Mouse (Mus musculus): ENCODE measurements around the gene Auts2. TPM values are rescaled to one million over a fixed set of nuclear protein-coding genes. Genes with fewer than 3 reads are reported as not detected.

Gene Auts2
- polyA plus RNA-seq, 1 experiment from 2014 or later = 1.8 TPM

GRCm38 (mm10) chr5:131802340-131803036 lies 740.7 kb downstream of the Auts2 start:
- no peak overlapping the region for H3K4me3 ChIP-seq (ENCODE audit: low read depth, low read length)
- ATAC-seq (ENCODE audit: low read depth) = no peak
- no peaks in the 10 kb centered on the region for H3K9me3 ChIP-seq (replicated peaks; ENCODE audit: control insufficient read depth, low read length)
- no peak overlapping the region for H3K27ac ChIP-seq (ENCODE audit: low read length)
- H3K4me1 ChIP-seq (ENCODE audit: control insufficient read depth, low read depth, low read length) = no peaks in the 10 kb centered on the region
- no peak overlapping the region for H3K4me2 ChIP-seq (ENCODE audit: low read depth, low read length)
- H3K9ac ChIP-seq (ENCODE audit: low read depth, low read length) = no peak overlapping the region
- WGBS (ENCODE audit: insufficient replicate concordance) = 59% methylated on average over 6 of the region's 6 CpGs
- H3K36me3 ChIP-seq (ENCODE audit: control insufficient read depth, insufficient read depth) = no peaks in the 10 kb centered on the region
- no peaks in the 10 kb centered on the region for H3K27me3 ChIP-seq (ENCODE audit: control insufficient read depth, insufficient read depth, low read depth, low read length)

GRCm38 (mm10) chr5:131801924-131802323 lies 741.2 kb downstream of the Auts2 start:
- Histone ChIP-seq H3K9me3 (replicated peaks; ENCODE audit: control insufficient read depth, low read length) (no peaks in the 10 kb centered on the region), H3K27ac (ENCODE audit: low read length) (no peak overlapping the region), H3K4me1 (ENCODE audit: control insufficient read depth, low read depth, low read length) (no peaks in the 10 kb centered on the region), H3K4me3 (ENCODE audit: low read depth, low read length) (no peak overlapping the region), H3K4me2 (ENCODE audit: low read depth, low read length) (no peak overlapping the region), H3K27me3 (ENCODE audit: control insufficient read depth, insufficient read depth, low read depth, low read length) (no peaks in the 10 kb centered on the region), H3K9ac (ENCODE audit: low read depth, low read length) (no peak overlapping the region), H3K36me3 (ENCODE audit: control insufficient read depth, insufficient read depth) (no peaks in the 10 kb centered on the region)
- ATAC-seq (ENCODE audit: low read depth) = no peak
- WGBS (ENCODE audit: insufficient replicate concordance) = 68% methylated on average over 6 of the region's 6 CpGs

GRCm38 (mm10) chr5:131798373-131798772 lies 744.8 kb downstream of the Auts2 start:
- no peak overlapping the region for H3K4me2 ChIP-seq (ENCODE audit: low read depth, low read length)
- no peaks in the 10 kb centered on the region for H3K4me1 ChIP-seq (ENCODE audit: control insufficient read depth, low read depth, low read length)
- no peaks in the 10 kb centered on the region for H3K9me3 ChIP-seq (replicated peaks; ENCODE audit: control insufficient read depth, low read length)
- no peaks in the 10 kb centered on the region for H3K36me3 ChIP-seq (ENCODE audit: control insufficient read depth, insufficient read depth)
- WGBS (ENCODE audit: insufficient replicate concordance) = 68% methylated on average over 5 of the region's 5 CpGs
- ATAC-seq (ENCODE audit: low read depth) = no peak
- no peaks in the 10 kb centered on the region for H3K27me3 ChIP-seq (ENCODE audit: control insufficient read depth, insufficient read depth, low read depth, low read length)
- no peak overlapping the region for H3K27ac ChIP-seq (ENCODE audit: low read length)
- H3K9ac ChIP-seq (ENCODE audit: low read depth, low read length) = no peak overlapping the region
- no peak overlapping the region for H3K4me3 ChIP-seq (ENCODE audit: low read depth, low read length)

- H3K9ac ChIP-seq (ENCODE audit: low read depth, low read length) = no peak overlapping the region
- no peaks in the 10 kb centered on the region for H3K4me1 ChIP-seq (ENCODE audit: control insufficient read depth, low read depth, low read length)
- H3K27me3 ChIP-seq (ENCODE audit: control insufficient read depth, insufficient read depth, low read depth, low read length) = no peaks in the 10 kb centered on the region
- no peaks in the 10 kb centered on the region for H3K9me3 ChIP-seq (replicated peaks; ENCODE audit: control insufficient read depth, low read length)
- no peak overlapping the region for H3K27ac ChIP-seq (ENCODE audit: low read length)
- H3K4me2 ChIP-seq (ENCODE audit: low read depth, low read length) = no peak overlapping the region
- H3K36me3 ChIP-seq (ENCODE audit: control insufficient read depth, insufficient read depth) = no peaks in the 10 kb centered on the region
- no peak overlapping the region for H3K4me3 ChIP-seq (ENCODE audit: low read depth, low read length)
- no peak for ATAC-seq (ENCODE audit: low read depth)
Observed at GRCm38 (mm10) chr5:131797044-131797443, 746.1 kb downstream of the Auts2 start.

GRCm38 (mm10) chr5:131794411-131795133 lies 748.6 kb downstream of the Auts2 start:
- Histone ChIP-seq H3K27ac (ENCODE audit: low read length) (no peak overlapping the region), H3K4me2 (ENCODE audit: low read depth, low read length) (no peak overlapping the region), H3K9ac (ENCODE audit: low read depth, low read length) (no peak overlapping the region), H3K36me3 (ENCODE audit: control insufficient read depth, insufficient read depth) (no peaks in the 10 kb centered on the region), H3K9me3 (replicated peaks; ENCODE audit: control insufficient read depth, low read length) (no peaks in the 10 kb centered on the region), H3K27me3 (ENCODE audit: control insufficient read depth, insufficient read depth, low read depth, low read length) (no peaks in the 10 kb centered on the region), H3K4me3 (ENCODE audit: low read depth, low read length) (no peak overlapping the region), H3K4me1 (ENCODE audit: control insufficient read depth, low read depth, low read length) (no peaks in the 10 kb centered on the region)
- no peak for ATAC-seq (ENCODE audit: low read depth)
- 59% methylated on average over 18 of the region's 18 CpGs for WGBS (ENCODE audit: insufficient replicate concordance)

- no peak for ATAC-seq (ENCODE audit: low read depth)
- H3K27me3 ChIP-seq (ENCODE audit: control insufficient read depth, insufficient read depth, low read depth, low read length) = no peaks in the 10 kb centered on the region
- no peaks in the 10 kb centered on the region for H3K36me3 ChIP-seq (ENCODE audit: control insufficient read depth, insufficient read depth)
- no peaks in the 10 kb centered on the region for H3K9me3 ChIP-seq (replicated peaks; ENCODE audit: control insufficient read depth, low read length)
- H3K9ac ChIP-seq (ENCODE audit: low read depth, low read length) = no peak overlapping the region
- H3K4me3 ChIP-seq (ENCODE audit: low read depth, low read length) = no peak overlapping the region
- H3K27ac ChIP-seq (ENCODE audit: low read length) = no peak overlapping the region
- 61% methylated on average over 8 of the region's 8 CpGs for WGBS (ENCODE audit: insufficient replicate concordance)
- H3K4me1 ChIP-seq (ENCODE audit: control insufficient read depth, low read depth, low read length) = no peaks in the 10 kb centered on the region
- H3K4me2 ChIP-seq (ENCODE audit: low read depth, low read length) = no peak overlapping the region
Observed at GRCm38 (mm10) chr5:131789601-131790000, 753.5 kb downstream of the Auts2 start.

- Histone ChIP-seq H3K9ac (ENCODE audit: low read depth, low read length) (no peak overlapping the region), H3K27me3 (ENCODE audit: control insufficient read depth, insufficient read depth, low read depth, low read length) (no peaks in the 10 kb centered on the region), H3K4me2 (ENCODE audit: low read depth, low read length) (no peak overlapping the region), H3K4me1 (ENCODE audit: control insufficient read depth, low read depth, low read length) (no peaks in the 10 kb centered on the region), H3K36me3 (ENCODE audit: control insufficient read depth, insufficient read depth) (no peaks in the 10 kb centered on the region), H3K9me3 (replicated peaks; ENCODE audit: control insufficient read depth, low read length) (no peaks in the 10 kb centered on the region), H3K4me3 (ENCODE audit: low read depth, low read length) (no peak overlapping the region), H3K27ac (ENCODE audit: low read length) (no peak overlapping the region)
- no peak for ATAC-seq (ENCODE audit: low read depth)
- 56% methylated on average over 6 of the region's 6 CpGs for WGBS (ENCODE audit: insufficient replicate concordance)
Observed at GRCm38 (mm10) chr5:131788008-131788407, 755.1 kb downstream of the Auts2 start.

GRCm38 (mm10) chr5:131783241-131783640 lies 759.9 kb downstream of the Auts2 start:
- Histone ChIP-seq H3K4me1 (ENCODE audit: control insufficient read depth, low read depth, low read length) (no peaks in the 10 kb centered on the region), H3K4me3 (ENCODE audit: low read depth, low read length) (no peak overlapping the region), H3K9ac (ENCODE audit: low read depth, low read length) (no peak overlapping the region), H3K9me3 (replicated peaks; ENCODE audit: control insufficient read depth, low read length) (no peaks in the 10 kb centered on the region), H3K4me2 (ENCODE audit: low read depth, low read length) (no peak overlapping the region), H3K27ac (ENCODE audit: low read length) (no peak overlapping the region), H3K36me3 (ENCODE audit: control insufficient read depth, insufficient read depth) (no peaks in the 10 kb centered on the region), H3K27me3 (ENCODE audit: control insufficient read depth, insufficient read depth, low read depth, low read length) (no peaks in the 10 kb centered on the region)
- ATAC-seq (ENCODE audit: low read depth) = no peak
- 59% methylated on average over 3 of the region's 3 CpGs for WGBS (ENCODE audit: insufficient replicate concordance)

- Histone ChIP-seq H3K9me3 (replicated peaks; ENCODE audit: control insufficient read depth, low read length) (no peaks in the 10 kb centered on the region), H3K27me3 (ENCODE audit: control insufficient read depth, insufficient read depth, low read depth, low read length) (no peaks in the 10 kb centered on the region), H3K4me2 (ENCODE audit: low read depth, low read length) (no peak overlapping the region), H3K4me1 (ENCODE audit: control insufficient read depth, low read depth, low read length) (no peaks in the 10 kb centered on the region), H3K27ac (ENCODE audit: low read length) (no peak overlapping the region), H3K36me3 (ENCODE audit: control insufficient read depth, insufficient read depth) (no peaks in the 10 kb centered on the region), H3K4me3 (ENCODE audit: low read depth, low read length) (no peak overlapping the region), H3K9ac (ENCODE audit: low read depth, low read length) (no peak overlapping the region)
- 73% methylated on average over 14 of the region's 14 CpGs for WGBS (ENCODE audit: insufficient replicate concordance)
- no peak for ATAC-seq (ENCODE audit: low read depth)
Observed at GRCm38 (mm10) chr5:131781063-131781462, 762.1 kb downstream of the Auts2 start.
